Mouse (Mus musculus) lung, embryonic 16.5 days (tissue): ENCODE measurements around the gene Mt1. TPM values are rescaled to one million over a fixed set of nuclear protein-coding genes. Genes with fewer than 3 reads are reported as not detected.
"Not testable (repeated sequence)": the region's sequence is repeated elsewhere in the genome, so short reads cannot be mapped to it uniquely, and the experiment has no call there.

ENCODE experiments used
- ATAC-seq: fragments of 200-750 bp; cut with Nextera tagmentation; 2 replicates; pipeline ENCODE4 v1.8.0; 2017; ENCODE audit warnings: low read depth, mild to moderate bottlenecking, moderate library complexity
- H3K27ac ChIP-seq: fragments of 300-500 bp; sonication (generic); 2 replicates; pipeline ENCODE4 v1.5.1; 2014; ENCODE audit warnings: mild to moderate bottlenecking, control low read depth, low read length
- H3K27me3 ChIP-seq: fragments of 300-500 bp; sonication (generic); 2 replicates; pipeline ENCODE4 v1.6.1; 2014; ENCODE audit warnings: low read depth, low read length, mixed read lengths; ENCODE audit not compliant: control insufficient read depth, insufficient read depth
- H3K36me3 ChIP-seq: fragments of 300-500 bp; sonication (generic); 2 replicates; pipeline ENCODE4 v1.6.1; 2014; ENCODE audit warnings: low read length; ENCODE audit not compliant: control insufficient read depth, insufficient read depth
- H3K4me1 ChIP-seq: fragments of 300-500 bp; sonication (generic); replicated peaks from 2 replicates; pipeline ENCODE4 v1.6.1; 2014; ENCODE audit warnings: low read length, mixed read lengths; ENCODE audit not compliant: control insufficient read depth, insufficient read depth
- H3K4me2 ChIP-seq: fragments of 300-500 bp; sonication (generic); 2 replicates; pipeline ENCODE4 v1.6.1; 2014; ENCODE audit warnings: low read depth, low read length, control low read depth
- H3K4me3 ChIP-seq: fragments of 300-500 bp; sonication (generic); 2 replicates; pipeline ENCODE4 v1.5.1; 2014; ENCODE audit warnings: mild to moderate bottlenecking, low read length, control low read depth
- H3K9ac ChIP-seq: fragments of 300-500 bp; sonication (generic); 2 replicates; pipeline ENCODE4 v1.6.1; 2014; ENCODE audit warnings: low read length, control low read depth
- H3K9me3 ChIP-seq: fragments of 300-500 bp; sonication (generic); 2 replicates; pipeline ENCODE4 v1.6.1; 2016; ENCODE audit warnings: low read length; ENCODE audit not compliant: control insufficient read depth
- WGBS: fragments of 180-500 bp; shearing (Covaris S2); extraction: QIAGEN DNeasy Blood & Tissue Kit; methylation state at CpG from one replicate; pipeline ENCODE4 v1.1.7; 2014; 5-methylcytosine and 5-hydroxymethylcytosine counted together
- polyA plus RNA-seq: library from polyadenylated mRNA; unstranded; fragments of >200 nt; fragmentation: Nextera tagmentation; extraction: Ambion mirVana; gene quantifications from 2 replicates; pipeline ENCODE4 v1.2.1, GENCODE M21; 2015

The Mt1 gene
- 219 and 314 TPM in 2 replicates for polyA plus RNA-seq

- peak within 1 kb of the TSS; percentile 73 for H3K9ac ChIP-seq
- peaks cover 23% of the 10 kb centered on the region for H3K4me1 ChIP-seq
- peak within 1 kb of the TSS; percentile 72 for H3K4me2 ChIP-seq
- WGBS: under 1% methylated on average over 50 of the region's 50 CpGs
- H3K36me3 ChIP-seq: no peaks in the 10 kb centered on the region
- H3K9me3 ChIP-seq: no peaks in the 10 kb centered on the region
- ATAC-seq: peak; percentile 90
- H3K27ac ChIP-seq: peak within 1 kb of the TSS; percentile 35
- peak within 1 kb of the TSS; percentile 61 for H3K4me3 ChIP-seq
- peaks cover 59% of the 10 kb centered on the region for H3K27me3 ChIP-seq
Observed at GRCm38 (mm10) chr8:94178857-94179712, at the start of gene Mt1. Gene Mt1, plus strand, starts transcription at chr8:94179082.

DNA sequence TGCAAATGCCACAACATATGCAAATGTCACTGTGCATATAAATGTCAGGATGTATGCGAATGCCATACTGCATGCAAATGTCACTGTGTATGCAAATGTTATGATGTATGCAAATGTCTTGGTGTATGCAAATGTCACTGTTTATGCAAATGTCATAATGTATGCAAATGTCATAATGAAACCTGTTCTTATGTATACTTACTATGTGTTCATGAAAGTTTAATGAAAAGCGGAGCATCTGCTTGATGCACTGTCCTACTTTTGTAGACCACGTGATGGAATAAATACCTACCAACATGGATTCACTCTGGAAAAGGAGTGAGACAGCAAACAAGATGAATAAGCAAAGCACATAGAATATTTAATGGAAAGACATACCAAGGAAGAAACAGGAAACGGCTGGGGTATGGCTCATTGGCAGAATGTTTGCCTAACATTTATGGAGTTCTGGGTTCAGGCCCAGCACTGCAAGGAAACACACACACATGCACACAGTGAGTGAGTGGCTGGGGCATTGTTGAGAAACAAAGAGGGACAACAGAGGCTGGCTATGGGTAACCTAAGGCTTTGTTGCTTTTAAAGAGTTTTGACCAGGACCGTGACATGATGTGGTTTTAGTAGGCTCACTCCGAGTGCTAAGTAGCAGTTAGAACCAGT, 49.6 kb upstream of the Mt1 start:
- no peaks in the 10 kb centered on the region for H3K27me3 ChIP-seq
- no peaks in the 10 kb centered on the region for H3K36me3 ChIP-seq
- 85% methylated on average over 6 of the region's 6 CpGs for WGBS
- no peaks in the 10 kb centered on the region for H3K9me3 ChIP-seq
- H3K4me2 ChIP-seq: no peak overlapping the region
- no peak overlapping the region for H3K27ac ChIP-seq
- no peaks in the 10 kb centered on the region for H3K4me1 ChIP-seq
- H3K9ac ChIP-seq: no peak overlapping the region
- no peak for ATAC-seq
- H3K4me3 ChIP-seq: no peak overlapping the region

DNA sequence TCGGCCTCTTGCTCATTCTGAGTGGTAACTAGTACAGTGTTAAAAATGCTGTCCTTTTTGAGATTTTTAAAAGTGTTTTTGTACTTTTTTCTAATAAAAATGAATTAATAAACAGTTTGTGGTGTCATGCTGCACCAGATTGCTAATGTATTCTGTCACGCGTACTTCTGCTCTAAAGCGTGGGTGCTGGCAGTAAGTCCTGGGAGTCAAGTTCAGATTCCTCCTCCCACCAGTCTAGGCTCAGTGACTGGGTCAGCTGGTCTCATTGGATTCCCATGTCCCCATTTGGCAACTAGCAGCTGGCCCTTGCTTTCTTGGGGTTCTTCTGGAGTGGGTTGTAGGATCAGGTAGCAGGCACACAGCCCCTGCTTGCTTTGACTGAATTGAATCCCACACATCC, 48.8 kb upstream of the Mt1 start:
- 89% methylated on average over 4 of the region's 4 CpGs for WGBS
- H3K9ac ChIP-seq: no peak overlapping the region
- no peak for ATAC-seq
- no peaks in the 10 kb centered on the region for H3K36me3 ChIP-seq
- no peaks in the 10 kb centered on the region for H3K27me3 ChIP-seq
- H3K4me2 ChIP-seq: no peak overlapping the region
- no peak overlapping the region for H3K27ac ChIP-seq
- no peak overlapping the region for H3K4me3 ChIP-seq
- no peaks in the 10 kb centered on the region for H3K4me1 ChIP-seq
- no peaks in the 10 kb centered on the region for H3K9me3 ChIP-seq

DNA sequence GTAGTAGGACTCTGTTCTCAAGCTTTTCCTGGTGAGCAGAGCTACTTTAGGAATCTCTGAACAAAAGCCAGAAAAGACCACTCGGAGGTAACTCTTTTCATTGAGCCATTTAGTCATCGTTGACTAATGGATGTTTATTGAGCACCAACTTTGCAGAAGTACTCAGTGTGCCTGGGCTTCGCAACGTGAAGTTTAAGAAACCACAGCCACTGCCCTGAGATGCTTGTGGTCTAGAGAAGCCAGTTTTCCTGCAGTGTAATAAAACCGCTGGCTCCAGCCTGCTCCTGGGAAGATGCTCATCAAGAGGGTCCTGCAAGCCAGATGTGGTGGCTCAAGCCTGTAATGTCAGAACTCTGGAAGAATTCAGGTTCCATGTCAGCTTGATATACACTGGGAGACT, 46.8 kb upstream of the Mt1 start:
- no peak for ATAC-seq
- Histone ChIP-seq H3K9me3 (no peaks in the 10 kb centered on the region), H3K27ac (no peak overlapping the region), H3K9ac (no peak overlapping the region), H3K4me1 (no peaks in the 10 kb centered on the region), H3K4me2 (no peak overlapping the region), H3K36me3 (no peaks in the 10 kb centered on the region), H3K4me3 (no peak overlapping the region), H3K27me3 (no peaks in the 10 kb centered on the region)
- 77% methylated on average over 5 of the region's 5 CpGs for WGBS

GRCm38 (mm10) chr8:94134601-94135000, 44.3 kb upstream of the Mt1 start:
- not testable (repeated sequence) for H3K9ac ChIP-seq, H3K4me1 ChIP-seq, H3K36me3 ChIP-seq, H3K27me3 ChIP-seq, H3K9me3 ChIP-seq, H3K4me2 ChIP-seq, ATAC-seq, H3K4me3 ChIP-seq, H3K27ac ChIP-seq
- WGBS: 43% methylated on average over 3 of the region's 3 CpGs

GRCm38 (mm10) chr8:94135556-94135955, 43.3 kb upstream of the Mt1 start:
- no peak overlapping the region for H3K4me2 ChIP-seq
- H3K27me3 ChIP-seq: no peaks in the 10 kb centered on the region
- no peaks in the 10 kb centered on the region for H3K4me1 ChIP-seq
- no peak overlapping the region for H3K4me3 ChIP-seq
- ATAC-seq: no peak
- no peak overlapping the region for H3K9ac ChIP-seq
- no peak overlapping the region for H3K27ac ChIP-seq
- no peaks in the 10 kb centered on the region for H3K9me3 ChIP-seq
- H3K36me3 ChIP-seq: no peaks in the 10 kb centered on the region
- WGBS: 83% methylated on average over 6 of the region's 6 CpGs

GRCm38 (mm10) chr8:94136192-94136591, 42.7 kb upstream of the Mt1 start:
- Histone ChIP-seq H3K27ac (no peak overlapping the region), H3K4me2 (no peak overlapping the region), H3K4me3 (no peak overlapping the region), H3K36me3 (no peaks in the 10 kb centered on the region), H3K9ac (no peak overlapping the region), H3K4me1 (no peaks in the 10 kb centered on the region), H3K9me3 (no peaks in the 10 kb centered on the region), H3K27me3 (no peaks in the 10 kb centered on the region)
- ATAC-seq: no peak
- WGBS: 53% methylated on average over 7 of the region's 7 CpGs

GRCm38 (mm10) chr8:94136933-94137332, 41.9 kb upstream of the Mt1 start, which contains the start of gene Mt4:
Gene Mt4, plus strand, starts transcription at chr8:94137197.
- H3K9ac ChIP-seq: no peak within 1 kb of the TSS
- WGBS: 30% methylated on average over 6 of the region's 6 CpGs

DNA sequence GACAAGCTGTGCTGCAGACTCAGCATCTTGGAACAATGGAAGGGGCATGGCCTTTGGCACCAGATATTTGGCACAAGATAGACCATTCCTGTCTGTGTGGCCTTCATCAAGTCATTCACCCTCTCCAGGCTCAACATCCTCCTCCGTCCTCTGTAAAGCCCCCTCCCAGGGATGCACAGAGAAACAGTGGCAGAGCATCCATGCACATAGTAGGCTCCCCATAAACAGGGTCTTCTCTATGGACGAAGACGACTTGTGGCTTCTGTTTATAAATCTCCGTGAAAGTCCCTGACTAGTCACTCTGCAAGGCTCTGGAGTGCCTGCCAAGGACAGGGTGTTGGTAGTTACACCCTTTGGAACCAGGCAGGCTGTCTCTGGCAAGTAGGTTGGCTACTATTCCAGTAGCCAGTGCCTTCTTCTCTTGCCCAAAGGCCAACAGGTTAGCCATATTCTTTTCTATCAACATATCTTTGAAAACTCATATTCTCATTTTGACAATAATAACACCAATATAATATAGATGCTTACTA, 38.6 kb upstream of the Mt1 start:
- ATAC-seq: no peak
- Histone ChIP-seq H3K27me3 (no peaks in the 10 kb centered on the region), H3K9me3 (no peaks in the 10 kb centered on the region), H3K9ac (no peak overlapping the region), H3K4me2 (no peak overlapping the region), H3K36me3 (no peaks in the 10 kb centered on the region), H3K4me3 (no peak overlapping the region), H3K4me1 (no peaks in the 10 kb centered on the region), H3K27ac (no peak overlapping the region)
- 68% methylated on average over 4 of the region's 4 CpGs for WGBS

More at GRCm38 (mm10) chr8:94136933-94137332, 41.9 kb upstream of the Mt1 start, which contains the start of gene Mt4:
- Histone ChIP-seq H3K4me3 (no peak within 1 kb of the TSS), H3K4me2 (no peak within 1 kb of the TSS), H3K27ac (no peak within 1 kb of the TSS), H3K36me3 (no peaks in the 10 kb centered on the region), H3K27me3 (no peaks in the 10 kb centered on the region), H3K4me1 (no peaks in the 10 kb centered on the region), H3K9me3 (no peaks in the 10 kb centered on the region)
- ATAC-seq: no peak
